Mouse (Mus musculus) embryo, embryonic 9.5 days (tissue): ENCODE data around the gene Ugt2a1.
"Not testable (repeated sequence)": the region's sequence is repeated elsewhere in the genome, so short reads cannot be mapped to it uniquely, and the experiment has no call there.

Source experiments
- DNase-seq: peaks from one replicate; pipeline ENCODE4 v3.0.0-alpha.2; 2017; ENCODE audit errors: extremely low spot score

Ugt2a1 gene

GRCm38 (mm10) chr5:87490771-87491170 is at the start of gene Ugt2a1:
Gene Ugt2a1, minus strand, starts transcription at chr5:87490871.
- no peak for DNase-seq

- DNase-seq, result no peak
Observed at GRCm38 (mm10) chr5:87538111-87538510, 47.4 kb upstream of the Ugt2a1 start, which contains the start of gene Sult1b1. Gene Sult1b1, minus strand, starts transcription at chr5:87538195.

GRCm38 (mm10) chr5:87535994-87536644 is 45.4 kb upstream of the Ugt2a1 start:
- DNase-seq, result no peak

GRCm38 (mm10) chr5:87532288-87532687 is 41.6 kb upstream of the Ugt2a1 start:
- DNase-seq, result no peak

- DNase-seq, result not testable (repeated sequence)
Observed at GRCm38 (mm10) chr5:87523561-87523960, 32.9 kb upstream of the Ugt2a1 start.

GRCm38 (mm10) chr5:87505776-87506458 is 15.2 kb upstream of the Ugt2a1 start:
- DNase-seq, result no peak

- DNase-seq, result no peak
Observed at GRCm38 (mm10) chr5:87502687-87503086, 12.0 kb upstream of the Ugt2a1 start.

GRCm38 (mm10) chr5:87499341-87499740 is 8.7 kb upstream of the Ugt2a1 start:
- DNase-seq, result no peak

GRCm38 (mm10) chr5:87498936-87499335 is 8.3 kb upstream of the Ugt2a1 start:
- DNase-seq, result no peak

GRCm38 (mm10) chr5:87486706-87487105 is 4.0 kb downstream of the Ugt2a1 start, which contains the start of gene Gm43638:
Gene Gm43638, minus strand, starts transcription at chr5:87486806.
- not testable (repeated sequence) for DNase-seq

- no peak for DNase-seq
Observed at GRCm38 (mm10) chr5:87482160-87482559, 8.5 kb downstream of the Ugt2a1 start, which contains the start of gene Ugt2a2. Gene Ugt2a2, minus strand, starts transcription at chr5:87482260.

- no peak for DNase-seq
Observed at GRCm38 (mm10) chr5:87458810-87459209, 31.9 kb downstream of the Ugt2a1 start.

GRCm38 (mm10) chr5:87457701-87458100 is 33.0 kb downstream of the Ugt2a1 start:
- DNase-seq, result no peak

- no peak for DNase-seq
Observed at GRCm38 (mm10) chr5:87456216-87456850, 34.3 kb downstream of the Ugt2a1 start.

- no peak for DNase-seq
Observed at GRCm38 (mm10) chr5:87455519-87455918, 35.2 kb downstream of the Ugt2a1 start.

GRCm38 (mm10) chr5:87452514-87452913 is 38.2 kb downstream of the Ugt2a1 start:
- DNase-seq, result not testable (repeated sequence)

- peak; percentile 31 for DNase-seq
Observed at GRCm38 (mm10) chr5:87436264-87436663, 54.4 kb downstream of the Ugt2a1 start.

GRCm38 (mm10) chr5:87425676-87426075 is 65.0 kb downstream of the Ugt2a1 start:
- DNase-seq, result no peak

- DNase-seq, result not testable (repeated sequence)
Observed at GRCm38 (mm10) chr5:87424041-87424440, 66.6 kb downstream of the Ugt2a1 start, which contains the start of gene Ugt2b38. Gene Ugt2b38, minus strand, starts transcription at chr5:87424203.
